Mouse (Mus musculus): Measurements from ENCODE around the gene Ldha. TPM values are rescaled to one million over a fixed set of nuclear protein-coding genes. Genes with fewer than 3 reads are reported as not detected.
"Not testable (repeated sequence)": the region's sequence is repeated elsewhere in the genome, so short reads cannot be mapped to it uniquely, and the experiment has no call there.

Gene Ldha
- polyA plus RNA-seq, 1 experiment = 1,649 TPM

GRCm38 (mm10) chr7:46859031-46859430, 17.8 kb downstream of the Ldha start:
- no peaks in the 10 kb centered on the region for H3K4me1 ChIP-seq (ENCODE audit: control insufficient read depth, insufficient read depth, insufficient read length, low read length)
- peaks cover 21% of the 10 kb centered on the region for H3K36me3 ChIP-seq (ENCODE audit: control insufficient read depth, insufficient read depth, low read length)
- no peaks in the 10 kb centered on the region for H3K27me3 ChIP-seq (ENCODE audit: control insufficient read depth, insufficient read depth, low read length)
- WGBS = 63% methylated on average over 6 of the region's 6 CpGs
- no peak overlapping the region for H3K27ac ChIP-seq (ENCODE audit: insufficient read depth, low read depth, low read length)
- no peak overlapping the region for H3K4me3 ChIP-seq (ENCODE audit: low read depth, low read length)
- TF ChIP-seq CTCF (IDR thresholded peaks at IDR 0.05; ENCODE audit: extremely low read depth, insufficient read length, insufficient replicate concordance, low read depth, low read length) (no peak), POLR2A (IDR thresholded peaks at IDR 0.05; ENCODE audit: low read depth, low read length) (no peak)

DNA sequence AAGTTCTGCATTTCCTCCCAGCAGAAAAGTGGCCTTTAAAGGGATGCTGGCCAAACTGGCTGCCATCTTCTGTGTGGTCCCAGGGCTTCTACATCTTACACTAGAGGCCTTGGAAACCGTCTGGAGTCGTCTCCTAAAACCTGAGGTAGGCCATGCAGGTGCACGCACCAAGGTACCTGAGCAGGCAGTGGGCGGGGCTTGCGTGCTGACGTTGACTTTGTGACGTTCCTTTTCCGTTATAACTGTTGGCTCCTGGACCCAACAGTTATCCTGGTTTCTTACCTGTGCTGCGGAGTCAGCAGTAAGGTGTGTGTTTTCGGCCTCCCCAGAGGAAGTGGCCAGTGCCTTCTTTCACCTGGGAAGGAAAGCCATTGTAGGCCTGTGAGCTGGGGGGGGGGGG, 19.7 kb downstream of the Ldha start, which contains the start of gene Ldhc:
Gene Ldhc, plus strand, starts transcription at position 208 of the 400 bp plus-strand sequence.
- WGBS = 37% methylated on average over 10 of the region's 10 CpGs
- Histone ChIP-seq H3K27ac (ENCODE audit: insufficient read depth, low read depth, low read length) (no peak within 1 kb of the TSS), H3K4me1 (ENCODE audit: control insufficient read depth, insufficient read depth, insufficient read length, low read length) (no peaks in the 10 kb centered on the region), H3K36me3 (ENCODE audit: control insufficient read depth, insufficient read depth, low read length) (peaks cover 3% of the 10 kb centered on the region), H3K27me3 (ENCODE audit: control insufficient read depth, insufficient read depth, low read length) (no peaks in the 10 kb centered on the region), H3K4me3 (ENCODE audit: low read depth, low read length) (no peak within 1 kb of the TSS)
- TF ChIP-seq POLR2A (IDR thresholded peaks at IDR 0.05; ENCODE audit: low read depth, low read length) (no peak), CTCF (IDR thresholded peaks at IDR 0.05; ENCODE audit: extremely low read depth, insufficient read length, insufficient replicate concordance, low read depth, low read length) (no peak)

GRCm38 (mm10) chr7:46871988-46872387, 30.7 kb downstream of the Ldha start:
- no peak overlapping the region for H3K4me3 ChIP-seq (ENCODE audit: low read depth, low read length)
- no peaks in the 10 kb centered on the region for H3K36me3 ChIP-seq (ENCODE audit: control insufficient read depth, insufficient read depth, low read length)
- no peaks in the 10 kb centered on the region for H3K27me3 ChIP-seq (ENCODE audit: control insufficient read depth, insufficient read depth, low read length)
- H3K4me1 ChIP-seq (ENCODE audit: control insufficient read depth, insufficient read depth, insufficient read length, low read length) = peaks cover 7% of the 10 kb centered on the region; the same call in 1 of the 2 replicates
- no peak for TF ChIP-seq CTCF (IDR thresholded peaks at IDR 0.05; ENCODE audit: extremely low read depth, insufficient read length, insufficient replicate concordance, low read depth, low read length)
- TF ChIP-seq POLR2A (IDR thresholded peaks at IDR 0.05; ENCODE audit: low read depth, low read length) = no peak
- 64% methylated on average over 4 of the region's 4 CpGs for WGBS
- H3K27ac ChIP-seq (ENCODE audit: insufficient read depth, low read depth, low read length) = no peak overlapping the region

GRCm38 (mm10) chr7:46876841-46877240, 35.6 kb downstream of the Ldha start:
- Histone ChIP-seq H3K4me3 (ENCODE audit: low read depth, low read length) (no peak overlapping the region), H3K27me3 (ENCODE audit: control insufficient read depth, insufficient read depth, low read length) (no peaks in the 10 kb centered on the region), H3K4me1 (ENCODE audit: control insufficient read depth, insufficient read depth, insufficient read length, low read length) (peaks cover 7% of the 10 kb centered on the region; the same call in 1 of the 2 replicates), H3K36me3 (ENCODE audit: control insufficient read depth, insufficient read depth, low read length) (no peaks in the 10 kb centered on the region), H3K27ac (ENCODE audit: insufficient read depth, low read depth, low read length) (no peak overlapping the region)
- WGBS = 67% methylated on average over 4 of the region's 4 CpGs
- TF ChIP-seq CTCF (IDR thresholded peaks at IDR 0.05; ENCODE audit: extremely low read depth, insufficient read length, insufficient replicate concordance, low read depth, low read length) = no peak
- TF ChIP-seq POLR2A (IDR thresholded peaks at IDR 0.05; ENCODE audit: low read depth, low read length) = no peak

DNA sequence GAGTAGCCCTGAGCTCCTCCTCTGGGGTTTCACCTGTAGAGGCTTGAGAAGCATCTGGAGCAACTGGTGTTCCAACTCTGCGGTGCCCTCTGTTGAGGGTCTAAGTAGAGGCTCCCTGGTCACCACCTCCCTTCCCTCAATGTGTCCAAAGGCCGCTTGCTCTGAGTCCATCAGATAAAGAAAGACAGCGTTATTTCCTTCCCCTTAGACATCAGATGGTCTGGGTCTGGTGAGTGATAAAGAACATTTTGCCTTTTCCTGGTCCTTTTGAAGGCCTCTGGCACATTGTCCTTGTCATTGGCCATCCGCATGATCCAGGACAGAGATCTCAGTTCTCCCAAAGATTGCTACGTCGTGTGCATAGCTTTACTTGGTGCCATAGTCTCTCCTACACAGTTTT, 36.0 kb downstream of the Ldha start:
- peaks cover 7% of the 10 kb centered on the region; the same call in 1 of the 2 replicates for H3K4me1 ChIP-seq (ENCODE audit: control insufficient read depth, insufficient read depth, insufficient read length, low read length)
- H3K27me3 ChIP-seq (ENCODE audit: control insufficient read depth, insufficient read depth, low read length) = no peaks in the 10 kb centered on the region
- WGBS = 58% methylated on average over 6 of the region's 6 CpGs
- TF ChIP-seq POLR2A (IDR thresholded peaks at IDR 0.05; ENCODE audit: low read depth, low read length) = no peak
- TF ChIP-seq CTCF (IDR thresholded peaks at IDR 0.05; ENCODE audit: extremely low read depth, insufficient read length, insufficient replicate concordance, low read depth, low read length) = no peak
- H3K36me3 ChIP-seq (ENCODE audit: control insufficient read depth, insufficient read depth, low read length) = no peaks in the 10 kb centered on the region
- H3K27ac ChIP-seq (ENCODE audit: insufficient read depth, low read depth, low read length) = no peak overlapping the region
- H3K4me3 ChIP-seq (ENCODE audit: low read depth, low read length) = no peak overlapping the region

DNA sequence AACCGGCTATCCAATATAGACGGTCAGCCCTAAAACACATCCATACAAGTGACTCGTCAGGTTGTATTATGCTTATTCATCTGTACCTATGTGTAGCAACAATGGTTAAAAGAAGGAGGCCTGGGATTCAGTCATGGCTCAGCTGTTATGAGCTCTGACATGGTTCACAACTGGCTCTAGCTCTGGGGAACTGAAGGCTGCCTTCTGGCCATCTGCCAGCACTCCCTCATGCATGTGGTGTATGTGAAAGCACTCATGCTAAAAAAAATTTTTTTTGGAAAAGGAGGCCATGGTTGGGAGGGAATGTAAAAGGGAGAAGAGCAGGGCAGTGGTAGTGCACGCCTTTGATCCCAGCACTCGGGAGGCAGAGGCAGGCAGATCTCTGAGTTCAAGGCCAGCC, 38.6 kb downstream of the Ldha start:
- no peak for TF ChIP-seq POLR2A (IDR thresholded peaks at IDR 0.05; ENCODE audit: low read depth, low read length)
- Histone ChIP-seq H3K27ac (ENCODE audit: insufficient read depth, low read depth, low read length) (no peak overlapping the region), H3K27me3 (ENCODE audit: control insufficient read depth, insufficient read depth, low read length) (no peaks in the 10 kb centered on the region), H3K4me3 (ENCODE audit: low read depth, low read length) (no peak overlapping the region), H3K36me3 (ENCODE audit: control insufficient read depth, insufficient read depth, low read length) (peaks cover under 1% of the 10 kb centered on the region; the same call in 1 of the 2 replicates), H3K4me1 (ENCODE audit: control insufficient read depth, insufficient read depth, insufficient read length, low read length) (no peaks in the 10 kb centered on the region)
- WGBS = 91% methylated on average over 5 of the region's 5 CpGs

DNA sequence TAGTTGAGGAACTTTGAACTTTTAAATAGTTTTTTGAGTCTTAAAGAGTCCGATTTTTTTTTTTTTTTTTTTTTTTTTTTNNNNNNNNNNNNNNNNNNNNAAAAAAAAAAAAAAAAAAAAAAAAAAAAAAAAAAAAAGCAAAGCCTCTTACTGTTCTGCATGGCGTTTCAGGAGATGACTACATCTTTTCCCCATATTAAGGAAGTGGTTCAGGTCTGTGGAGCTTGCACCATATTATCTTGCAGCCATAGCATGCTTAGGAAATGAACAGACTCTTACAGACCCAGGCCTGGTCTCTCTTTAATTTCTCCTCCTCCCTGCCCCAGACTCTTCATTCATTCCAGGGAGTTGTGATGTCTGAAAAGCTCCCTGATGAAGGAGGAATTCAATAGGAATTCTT, 39.7 kb downstream of the Ldha start:
- Histone ChIP-seq H3K27me3 (ENCODE audit: control insufficient read depth, insufficient read depth, low read length) (no peaks in the 10 kb centered on the region), H3K27ac (ENCODE audit: insufficient read depth, low read depth, low read length) (no peak overlapping the region), H3K36me3 (ENCODE audit: control insufficient read depth, insufficient read depth, low read length) (peaks cover 6% of the 10 kb centered on the region), H3K4me3 (ENCODE audit: low read depth, low read length) (no peak overlapping the region), H3K4me1 (ENCODE audit: control insufficient read depth, insufficient read depth, insufficient read length, low read length) (no peaks in the 10 kb centered on the region)
- WGBS = 77% methylated on average over 2 of the region's 2 CpGs
- TF ChIP-seq POLR2A (IDR thresholded peaks at IDR 0.05; ENCODE audit: low read depth, low read length) (no peak), CTCF (IDR thresholded peaks at IDR 0.05; ENCODE audit: extremely low read depth, insufficient read length, insufficient replicate concordance, low read depth, low read length) (no peak)

- H3K4me1 ChIP-seq (ENCODE audit: control insufficient read depth, insufficient read depth, insufficient read length, low read length); H3K27me3 ChIP-seq (ENCODE audit: control insufficient read depth, insufficient read depth, low read length); H3K27ac ChIP-seq (ENCODE audit: insufficient read depth, low read depth, low read length); H3K4me3 ChIP-seq (ENCODE audit: low read depth, low read length): not testable (repeated sequence)
- H3K36me3 ChIP-seq (ENCODE audit: control insufficient read depth, insufficient read depth, low read length) = peaks cover 11% of the 10 kb centered on the region
- whole genome bisulfite sequencing = 56% methylated on average over 8 of the region's 8 CpGs
Observed at GRCm38 (mm10) chr7:46881941-46882340, 40.7 kb downstream of the Ldha start.
